8 mouse cellular contexts compared by ENCODE assay signal in the genomic region with DNA sequence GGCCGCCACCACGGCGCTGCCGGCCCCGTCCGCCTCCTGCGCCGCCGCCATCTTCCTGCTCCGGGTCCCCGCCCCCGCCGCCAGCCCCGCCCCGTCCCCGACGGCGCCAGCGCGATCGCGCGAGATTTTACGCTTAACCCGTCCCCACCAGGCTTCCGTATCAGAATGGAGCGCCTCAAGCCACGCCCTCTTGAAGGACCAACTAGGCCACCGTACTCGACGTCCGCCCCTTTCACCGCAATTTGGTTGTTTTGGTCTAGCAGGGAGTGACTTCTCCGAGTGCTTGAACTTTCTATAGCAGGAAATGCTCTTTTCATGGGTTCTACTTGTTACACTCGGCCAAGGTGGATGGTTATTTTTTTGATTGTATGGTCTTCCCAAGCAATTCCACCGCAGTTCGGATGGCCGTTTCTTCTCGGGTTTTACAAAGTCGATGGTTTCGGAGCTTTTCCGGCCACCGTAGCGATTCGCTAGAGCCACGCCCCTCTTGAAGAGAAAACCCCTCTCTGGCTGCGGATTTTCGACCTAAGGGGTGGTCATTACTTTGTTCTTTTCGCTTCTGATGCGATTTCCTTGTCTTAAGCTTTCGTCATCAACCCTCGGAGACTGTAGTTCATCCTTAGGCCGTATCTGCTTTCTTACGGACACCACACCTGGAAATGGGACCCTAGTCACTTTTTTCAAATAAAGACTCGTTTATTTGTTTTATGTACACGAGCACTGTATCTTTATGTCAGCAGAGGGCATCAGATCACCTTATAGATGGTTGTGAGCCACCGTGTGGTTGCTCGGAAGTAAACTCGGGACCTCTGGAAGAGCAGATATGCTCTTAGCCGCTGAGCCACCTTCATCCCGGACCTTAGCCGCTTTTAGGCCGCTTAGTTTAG. TPM values are rescaled to one million over a fixed set of nuclear protein-coding genes. Genes with fewer than 3 reads are reported as not detected.
DNase-seq lines count a peak whose midpoint lies in the region; ATAC-seq and TF ChIP-seq lines count a peak whose summit lies in the region.

A gene (minus strand): TSS at position 79 of the 887 bp plus-strand sequence.

- peak within 1 kb of the TSS; percentile 99 for H3K4me3 ChIP-seq in ES-Bruce4 (ENCODE audit: low read depth, low read length)
- peak within 1 kb of the TSS; percentile 99 for H3K4me3 ChIP-seq in forebrain, embryonic 13.5 days
- H3K4me3 ChIP-seq in liver, postnatal 0 days (ENCODE audit: low read depth, low read length): peak within 1 kb of the TSS; percentile 98
- peak within 1 kb of the TSS; percentile 99 for H3K4me3 ChIP-seq in neural tube, embryonic 14.5 days (ENCODE audit: low read depth, low read length)

- TF ChIP-seq CTCF in ES-Bruce4 (IDR thresholded peaks at IDR 0.05; ENCODE audit: low read depth, low read length): peak; percentile 43
- TF ChIP-seq CTCF in liver, postnatal 0 days (IDR thresholded peaks at IDR 0.05; ENCODE audit: low read depth): peak; percentile 62

- peak within 1 kb of the TSS; percentile 93 for H3K4me2 ChIP-seq in forebrain, embryonic 13.5 days
- H3K4me2 ChIP-seq in liver, postnatal 0 days (ENCODE audit: low read depth, low read length): peak within 1 kb of the TSS; percentile 91
- peak within 1 kb of the TSS; percentile 90 for H3K4me2 ChIP-seq in neural tube, embryonic 14.5 days (ENCODE audit: low read depth, low read length)

- H3K9ac ChIP-seq in ES-Bruce4 (ENCODE audit: low read depth, poor library complexity, severe bottlenecking): peak within 1 kb of the TSS; percentile 99
- peak within 1 kb of the TSS; percentile 98 for H3K9ac ChIP-seq in forebrain, embryonic 13.5 days
- H3K9ac ChIP-seq in liver, postnatal 0 days (replicated peaks): peak within 1 kb of the TSS; percentile 99
- peak within 1 kb of the TSS; percentile 94 for H3K9ac ChIP-seq in neural tube, embryonic 14.5 days (replicated peaks; ENCODE audit: low read depth, low read length)

- peak; percentile 33; the same call in 1 of the 2 replicates for ATAC-seq in cerebellum, adult (ENCODE audit: insufficient number of reproducible peaks, low FRiP score, low TSS enrichment)
- ATAC-seq in forebrain, embryonic 13.5 days: peak; percentile 91
- peak; percentile 87 for ATAC-seq in liver, postnatal 0 days
- ATAC-seq in neural tube, embryonic 14.5 days (ENCODE audit: low read depth): peak; percentile 84

- intact Hi-C loops in heart, postnatal 10 days (cut with DNase I): no loop called here

- peaks cover 6% of the 10 kb centered on the region for H3K36me3 ChIP-seq in ES-Bruce4 (ENCODE audit: control insufficient read depth, insufficient read depth, low read length, poor library complexity, severe bottlenecking)
- peaks cover 16% of the 10 kb centered on the region for H3K36me3 ChIP-seq in forebrain, embryonic 13.5 days (ENCODE audit: poor library complexity, severe bottlenecking)
- peaks cover 11% of the 10 kb centered on the region; the same call in 1 of the 2 replicates for H3K36me3 ChIP-seq in liver, postnatal 0 days (replicated peaks; ENCODE audit: insufficient read depth, low read length)
- no peaks in the 10 kb centered on the region for H3K36me3 ChIP-seq in neural tube, embryonic 14.5 days (ENCODE audit: control insufficient read depth, insufficient read depth, low read length)

- no peaks in the 10 kb centered on the region for H3K9me3 ChIP-seq in ES-Bruce4 (replicated peaks; ENCODE audit: control insufficient read depth, insufficient read depth, low read length, poor library complexity, severe bottlenecking)
- no peaks in the 10 kb centered on the region for H3K9me3 ChIP-seq in forebrain, embryonic 13.5 days (replicated peaks)
- no peaks in the 10 kb centered on the region for H3K9me3 ChIP-seq in liver, postnatal 0 days (ENCODE audit: low read length)
- H3K9me3 ChIP-seq in neural tube, embryonic 14.5 days (ENCODE audit: control insufficient read depth, low read length): no peaks in the 10 kb centered on the region

- no peak for TF ChIP-seq POLR2A in ES-Bruce4 (IDR thresholded peaks at IDR 0.05; ENCODE audit: insufficient read depth, low read length)

- no peaks in the 10 kb centered on the region for H3K27me3 ChIP-seq in ES-Bruce4 (ENCODE audit: control insufficient read depth, insufficient read depth, low read length, poor library complexity, severe bottlenecking)
- H3K27me3 ChIP-seq in forebrain, embryonic 13.5 days: 0 out of 2 replicates have a peak, but pooled peaks cover 2% of the 10 kb centered on the region
- no peaks in the 10 kb centered on the region for H3K27me3 ChIP-seq in liver, postnatal 0 days (ENCODE audit: insufficient read depth, low read length)
- no peaks in the 10 kb centered on the region for H3K27me3 ChIP-seq in neural tube, embryonic 14.5 days (ENCODE audit: control insufficient read depth, insufficient read depth, low read length)

- H3K27ac ChIP-seq in ES-Bruce4 (ENCODE audit: insufficient read depth, low read length): peak within 1 kb of the TSS; percentile 95
- peak within 1 kb of the TSS; percentile 92 for H3K27ac ChIP-seq in forebrain, embryonic 13.5 days
- peak within 1 kb of the TSS; percentile 97 for H3K27ac ChIP-seq in liver, postnatal 0 days (ENCODE audit: low read depth)
- H3K27ac ChIP-seq in neural tube, embryonic 14.5 days (ENCODE audit: low read depth, low read length): peak within 1 kb of the TSS; percentile 91

- no peaks in the 10 kb centered on the region for H3K4me1 ChIP-seq in ES-Bruce4 (ENCODE audit: control insufficient read depth, insufficient read depth, low read length)
- peaks cover 22% of the 10 kb centered on the region for H3K4me1 ChIP-seq in forebrain, embryonic 13.5 days
- peaks cover 33% of the 10 kb centered on the region for H3K4me1 ChIP-seq in liver, postnatal 0 days (ENCODE audit: insufficient read depth)
- peaks cover 16% of the 10 kb centered on the region for H3K4me1 ChIP-seq in neural tube, embryonic 14.5 days (ENCODE audit: control insufficient read depth, insufficient read depth, low read length)

- DNase-seq in heart, postnatal 10 days: peak; percentile 98
- peak; percentile 89 for DNase-seq in large intestine, adult 2 months (ENCODE audit: low read depth, low spot score)
- DNase-seq in liver, postnatal 0 days: peak; percentile 98
- DNase-seq in testis, postnatal 10 days (ENCODE audit: low spot score): peak; percentile 98

- no peak; the same call in 1 of the 2 replicates for TF ChIP-seq EP300 in ES-Bruce4 (IDR thresholded peaks at IDR 0.05; ENCODE audit: insufficient read depth, low read depth, low read length)
- TF ChIP-seq EP300 in liver, postnatal 0 days (IDR thresholded peaks at IDR 0.05; ENCODE audit: low read depth): peak; percentile 91

- under 1% methylated on average over 53 of the region's 63 CpGs for WGBS in forebrain, embryonic 13.5 days
- WGBS in large intestine, adult 2 months: under 1% methylated on average over 61 of the region's 63 CpGs
- under 1% methylated on average over 57 of the region's 63 CpGs for WGBS in liver, postnatal 0 days (ENCODE audit: insufficient replicate concordance)
- under 1% methylated on average over 57 of the region's 63 CpGs for WGBS in neural tube, embryonic 14.5 days

RNA-seq across cellular contexts. Expression of the gene that starts here (rescaled TPM):
- 49.6 and 52.7 TPM in 2 replicates for polyA plus RNA-seq in ES-Bruce4 (2011; ENCODE audit: insufficient read depth, insufficient read length, low read depth, missing spikeins)
- polyA plus RNA-seq in forebrain, embryonic 13.5 days (2015; fragmentation: Nextera tagmentation; extraction: Ambion mirVana): 64.2 and 71.3 TPM in 2 replicates
- 100 to 1,000 TPM in 1 of 2 experiments, 10 to 100 TPM in 1; 95.2 to 102 TPM for total RNA-seq in heart, postnatal 10 days (2021)
- polyA plus RNA-seq in large intestine, adult 2 months (2012; rRNA removed): 155 and 188 TPM in 2 replicates
- 40.3 and 44.4 TPM in 2 replicates for polyA plus RNA-seq in liver, postnatal 0 days (2015; fragmentation: Nextera tagmentation; extraction: Ambion mirVana)
- 142 and 147 TPM in 2 replicates for polyA plus RNA-seq in neural tube, embryonic 14.5 days (2014; fragmentation: Nextera tagmentation; extraction: Ambion mirVana)

Comparison
In these comparisons a context has a peak if more than half of its experiments do, and no peak if none do; other contexts are left out.
1. Peak in every context shown above with its lines: DNase-seq, ATAC-seq, H3K4me3 ChIP-seq and H3K27ac ChIP-seq.
2. ATAC-seq: peak in every context shown above with its lines; median percentile 91 in forebrain, embryonic 13.5 days; 87 in liver, postnatal 0 days; 84 in neural tube, embryonic 14.5 days; 33 in cerebellum, adult.